7 mouse cellular contexts compared by ENCODE assay signal in the genomic region with DNA sequence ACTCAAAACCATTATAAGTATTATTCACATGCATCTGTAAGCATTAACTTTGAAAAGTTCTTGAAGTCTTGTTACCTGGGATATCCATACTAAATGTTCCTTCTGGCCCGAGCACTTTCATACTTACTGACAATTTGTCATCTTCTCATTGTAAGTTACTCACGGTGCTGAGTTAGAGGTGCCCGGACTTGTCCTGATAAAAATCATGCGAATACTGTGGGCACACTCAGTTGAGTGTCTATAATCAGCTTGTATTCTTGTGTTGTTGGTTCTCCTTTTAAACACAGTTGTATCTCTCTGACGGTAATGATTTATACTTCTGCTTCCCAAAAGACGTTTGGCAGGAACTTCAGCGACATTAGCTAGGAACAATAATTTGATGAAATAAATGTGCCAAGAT. TPM values are rescaled to one million over a fixed set of nuclear protein-coding genes. Genes with fewer than 3 reads are reported as not detected.
A peak's percentile ranks its signal among the peaks of the same experiment; 100 is the strongest.
DNase-seq lines count a peak whose midpoint lies in the region; ATAC-seq lines count a peak whose summit lies in the region.

No protein-coding gene starts in this region.

- H3K4me3 ChIP-seq in lung, embryonic 15.5 days: peak overlapping the region; percentile 57; the same call in 1 of the 2 replicates
- peak overlapping the region; percentile 66 for H3K4me3 ChIP-seq in embryonic facial prominence, embryonic 15.5 days (replicated peaks)
- H3K4me3 ChIP-seq in limb, embryonic 10.5 days: peak overlapping the region; percentile 63
- peak overlapping the region; percentile 49 for H3K4me3 ChIP-seq in stomach, embryonic 14.5 days (ENCODE audit: low read depth, low read length)

- no peak overlapping the region for H3K27ac ChIP-seq in lung, embryonic 15.5 days
- 0 out of 2 replicates have a peak overlapping the region, but pooled peaks have one; percentile 90 for H3K27ac ChIP-seq in embryonic facial prominence, embryonic 15.5 days (replicated peaks)
- H3K27ac ChIP-seq in limb, embryonic 10.5 days: peak overlapping the region; percentile 90
- no peak overlapping the region; the same call in 1 of the 2 replicates for H3K27ac ChIP-seq in stomach, embryonic 14.5 days (ENCODE audit: low read length)

- peak overlapping the region; percentile 61 for H3K4me2 ChIP-seq in lung, embryonic 15.5 days
- H3K4me2 ChIP-seq in embryonic facial prominence, embryonic 15.5 days (replicated peaks): peak overlapping the region; percentile 45
- H3K4me2 ChIP-seq in stomach, embryonic 14.5 days (replicated peaks; ENCODE audit: low read depth, low read length): peak overlapping the region; percentile 34

- ATAC-seq in lung, embryonic 15.5 days (ENCODE audit: borderline replicate concordance, extremely low read depth, low FRiP score, low TSS enrichment): no peak
- no peak for ATAC-seq in embryonic facial prominence, embryonic 15.5 days (ENCODE audit: insufficient number of reproducible peaks, low FRiP score, low TSS enrichment, low read depth)
- ATAC-seq in stomach, embryonic 14.5 days (ENCODE audit: insufficient number of reproducible peaks, insufficient read depth, low FRiP score, low read depth): no peak

- WGBS in lung, embryonic 15.5 days: 50% methylated on average over 7 of the region's 7 CpGs
- 62% methylated on average over 7 of the region's 7 CpGs for WGBS in embryonic facial prominence, embryonic 15.5 days
- 81% methylated on average over 7 of the region's 7 CpGs for WGBS in limb, embryonic 10.5 days
- 46% methylated on average over 7 of the region's 7 CpGs for WGBS in stomach, embryonic 14.5 days

- no peak for DNase-seq in lung, postnatal 4 days
- no peak for DNase-seq in limb, embryonic 10.5 days (ENCODE audit: low spot score)
- DNase-seq in spleen, postnatal 14 days (ENCODE audit: low spot score in 2 of 2): no peak
- DNase-seq in urinary bladder, postnatal 4 days (ENCODE audit: low spot score in 2 of 2): no peak

- 0 out of 2 replicates have a peak overlapping the region, but pooled peaks have one; percentile 66 for H3K9ac ChIP-seq in lung, embryonic 15.5 days
- H3K9ac ChIP-seq in embryonic facial prominence, embryonic 15.5 days: no peak overlapping the region
- no peak overlapping the region for H3K9ac ChIP-seq in stomach, embryonic 14.5 days (replicated peaks; ENCODE audit: low read depth, low read length)

- H3K9me3 ChIP-seq in lung, embryonic 15.5 days: no peaks in the 10 kb centered on the region
- H3K9me3 ChIP-seq in embryonic facial prominence, embryonic 15.5 days (replicated peaks): no peaks in the 10 kb centered on the region
- no peaks in the 10 kb centered on the region for H3K9me3 ChIP-seq in limb, embryonic 10.5 days (replicated peaks)
- no peaks in the 10 kb centered on the region for H3K9me3 ChIP-seq in stomach, embryonic 14.5 days (ENCODE audit: control insufficient read depth, low read depth, low read length)

- peaks cover 6% of the 10 kb centered on the region; the same call in 1 of the 2 replicates for H3K4me1 ChIP-seq in lung, embryonic 15.5 days
- H3K4me1 ChIP-seq in embryonic facial prominence, embryonic 15.5 days: peaks cover 6% of the 10 kb centered on the region; the same call in 1 of the 2 replicates
- H3K4me1 ChIP-seq in limb, embryonic 10.5 days: peaks cover 5% of the 10 kb centered on the region
- H3K4me1 ChIP-seq in stomach, embryonic 14.5 days (ENCODE audit: control insufficient read depth, insufficient read depth, low read length): no peaks in the 10 kb centered on the region

- H3K27me3 ChIP-seq in lung, embryonic 15.5 days: no peaks in the 10 kb centered on the region
- no peaks in the 10 kb centered on the region for H3K27me3 ChIP-seq in embryonic facial prominence, embryonic 15.5 days
- no peaks in the 10 kb centered on the region for H3K27me3 ChIP-seq in limb, embryonic 10.5 days (ENCODE audit: low read depth, poor library complexity, severe bottlenecking)
- H3K27me3 ChIP-seq in stomach, embryonic 14.5 days (ENCODE audit: control insufficient read depth, insufficient read depth, low read length): no peaks in the 10 kb centered on the region

- H3K36me3 ChIP-seq in lung, embryonic 15.5 days: 0 out of 2 replicates have a peak, but pooled peaks cover 4% of the 10 kb centered on the region
- 0 out of 2 replicates have a peak, but pooled peaks cover 6% of the 10 kb centered on the region for H3K36me3 ChIP-seq in embryonic facial prominence, embryonic 15.5 days
- H3K36me3 ChIP-seq in limb, embryonic 10.5 days: peaks cover 7% of the 10 kb centered on the region; the same call in 1 of the 2 replicates
- H3K36me3 ChIP-seq in stomach, embryonic 14.5 days (ENCODE audit: control insufficient read depth, insufficient read depth, low read length): no peaks in the 10 kb centered on the region; the same call in 1 of the 2 replicates

RNA-seq across cellular contexts. Expression of gene 2610001J05Rik, which starts 0.8 kb away (rescaled TPM):
- polyA plus RNA-seq in lung, embryonic 15.5 days (2015; fragmentation: Nextera tagmentation; extraction: Ambion mirVana): 130 and 135 TPM in 2 replicates
- 128 and 130 TPM in 2 replicates for polyA plus RNA-seq in embryonic facial prominence, embryonic 15.5 days (2015; fragmentation: Nextera tagmentation; extraction: Ambion mirVana)
- polyA plus RNA-seq in limb, embryonic 10.5 days (2016; fragmentation: Nextera tagmentation; extraction: Ambion mirVana): 79.6 and 87.5 TPM in 2 replicates
- 112 and 118 TPM in 2 replicates for polyA plus RNA-seq in stomach, embryonic 14.5 days (2014; fragmentation: Nextera tagmentation; extraction: Ambion mirVana)

RNA-seq across cellular contexts. Expression of gene Gpr85, which starts 32.3 kb away (rescaled TPM):
- 3.8 and 4.1 TPM in 2 replicates for polyA plus RNA-seq in lung, embryonic 15.5 days (2015; fragmentation: Nextera tagmentation; extraction: Ambion mirVana)
- 4.6 and 5.2 TPM in 2 replicates for polyA plus RNA-seq in embryonic facial prominence, embryonic 15.5 days (2015; fragmentation: Nextera tagmentation; extraction: Ambion mirVana)
- 1.6 and 2.4 TPM in 2 replicates for polyA plus RNA-seq in limb, embryonic 10.5 days (2016; fragmentation: Nextera tagmentation; extraction: Ambion mirVana)
- 6.0 and 6.4 TPM in 2 replicates for polyA plus RNA-seq in stomach, embryonic 14.5 days (2014; fragmentation: Nextera tagmentation; extraction: Ambion mirVana)

Comparison
In these comparisons a context has a peak if more than half of its experiments do, and no peak if none do; other contexts are left out.
1. H3K27ac ChIP-seq: peak in embryonic facial prominence, embryonic 15.5 days (single experiment) and limb, embryonic 10.5 days (single experiment); none in lung, embryonic 15.5 days (single experiment) and stomach, embryonic 14.5 days (single experiment).
2. Peak in every context shown above with its lines, with median percentiles within 50 percentile points of each other: H3K4me2 ChIP-seq and H3K4me3 ChIP-seq.